Mouse (Mus musculus) adrenal gland, postnatal 25 days (tissue): ENCODE results near the gene 1700037H04Rik. TPM values are rescaled to one million over a fixed set of nuclear protein-coding genes. Genes with fewer than 3 reads are reported as not detected.
A peak's percentile ranks its signal among the peaks of the same experiment; 100 is the strongest.
"Not testable (repeated sequence)": the region's sequence is repeated elsewhere in the genome, so short reads cannot be mapped to it uniquely, and the experiment has no call there.

Experiments
- DNase-seq: peaks from one replicate; pipeline ENCODE4 v3.0.0; 2021; ENCODE audit warnings: mixed read lengths
- total RNA-seq: library from RNA; stranded (reverse); gene quantifications from 2 replicates; pipeline ENCODE4 v1.2.3, GENCODE M21; 2021

Gene 1700037H04Rik
- total RNA-seq, 1 experiment from 2014 or later = 59.8 TPM

GRCm38 (mm10) chr2:131127161-131127730 lies 32.6 kb downstream of the 1700037H04Rik start, which contains the start of gene Hspa12b:
TSS of gene Hspa12b (plus strand) at chr2:131127280.
- DNase-seq = peak; percentile 58

- DNase-seq = no peak
These were observed 33.7 kb downstream of the 1700037H04Rik start for GRCm38 (mm10) chr2:131125964-131126815.

GRCm38 (mm10) chr2:131125157-131125963 lies 34.5 kb downstream of the 1700037H04Rik start:
- no peak for DNase-seq

- no peak for DNase-seq
These were observed 35.7 kb downstream of the 1700037H04Rik start for GRCm38 (mm10) chr2:131124166-131124565.

- no peak for DNase-seq
These were observed 40.8 kb downstream of the 1700037H04Rik start for GRCm38 (mm10) chr2:131118968-131119574.

GRCm38 (mm10) chr2:131105989-131106388 lies 53.9 kb downstream of the 1700037H04Rik start:
- no peak for DNase-seq

GRCm38 (mm10) chr2:131105061-131105460 lies 54.8 kb downstream of the 1700037H04Rik start:
- not testable (repeated sequence) for DNase-seq

GRCm38 (mm10) chr2:131104021-131104420 lies 55.9 kb downstream of the 1700037H04Rik start:
- no peak for DNase-seq

GRCm38 (mm10) chr2:131101530-131101929 lies 58.4 kb downstream of the 1700037H04Rik start:
- DNase-seq = no peak

GRCm38 (mm10) chr2:131097087-131097486 lies 62.8 kb downstream of the 1700037H04Rik start:
- DNase-seq = no peak

Other genes with a start within 250 kb of the 1700037H04Rik start
- 4.2 and 6.3 TPM in 2 replicates for gene Gfra4, start 117.0 kb downstream of the 1700037H04Rik start, total RNA-seq
- 3.8 and 4.8 TPM in 2 replicates for gene Adam33, start 96.3 kb downstream of the 1700037H04Rik start, total RNA-seq
- 2.6 and 2.7 TPM in 2 replicates for gene Siglec1, start 73.3 kb downstream of the 1700037H04Rik start, total RNA-seq
- gene Hspa12b, start 32.8 kb downstream of the 1700037H04Rik start, total RNA-seq = 10.8 and 12.2 TPM in 2 replicates
- gene Gm11037, start 26.6 kb downstream of the 1700037H04Rik start, total RNA-seq = not detected in 2 replicates
- gene Cenpb, start 20.0 kb upstream of the 1700037H04Rik start, total RNA-seq = 52.9 and 66.5 TPM in 2 replicates
- 8.3 and 10.8 TPM in 2 replicates for gene Cdc25b, start 26.9 kb upstream of the 1700037H04Rik start, total RNA-seq
- gene Spef1, start 27.2 kb upstream of the 1700037H04Rik start, total RNA-seq = 5.0 and 7.6 TPM in 2 replicates
- gene Ap5s1, start 47.0 kb upstream of the 1700037H04Rik start, total RNA-seq = 18.6 and 24.5 TPM in 2 replicates
- gene Mavs, start 74.0 kb upstream of the 1700037H04Rik start, total RNA-seq = 44.2 and 45.9 TPM in 2 replicates
- 65.7 and 72.4 TPM in 2 replicates for gene Pank2, start 102.4 kb upstream of the 1700037H04Rik start, total RNA-seq
- 6.2 and 6.4 TPM in 2 replicates for gene Rnf24, start 192.8 kb upstream of the 1700037H04Rik start, total RNA-seq